Mouse (Mus musculus) liver, embryonic 14.5 days (tissue): Measurements from ENCODE around the gene Msi2.

Experiments used
- CTCF ChIP-seq: IDR thresholded peaks from 2 replicates; pipeline ENCODE4 v1.5.1; 2016; ENCODE audit warnings: antibody characterized with exemption, low read depth, control low read depth
- EP300 ChIP-seq: IDR thresholded peaks from 2 replicates; pipeline ENCODE4 v1.6.1; 2016; ENCODE audit warnings: antibody characterized with exemption, low read depth

- TF ChIP-seq CTCF (no peak), EP300 (no peak)
These were observed 47.3 kb upstream of the Msi2 start for GRCm38 (mm10) chr11:88765635-88766034.
